Mouse (Mus musculus) stomach, embryonic 14.5 days (tissue): ENCODE data around the gene Themis2. TPM values are rescaled to one million over a fixed set of nuclear protein-coding genes. Genes with fewer than 3 reads are reported as not detected.

ENCODE experiments used
- ATAC-seq: fragments of 200-750 bp; cut with Nextera tagmentation; 2 replicates; pipeline ENCODE4 v1.8.0; 2017; ENCODE audit warnings: low read depth, moderate TSS enrichment; ENCODE audit not compliant: insufficient number of reproducible peaks, insufficient read depth, low FRiP score
- H3K27ac ChIP-seq: fragments of 300-500 bp; sonication (generic); 2 replicates; pipeline ENCODE4 v1.5.1; 2014; ENCODE audit warnings: mild to moderate bottlenecking, low read length, moderate library complexity, mixed read lengths
- H3K27me3 ChIP-seq: fragments of 300-500 bp; sonication (generic); 2 replicates; pipeline ENCODE4 v1.6.1; 2014; ENCODE audit warnings: low read length, control low read depth, mixed read lengths; ENCODE audit not compliant: control insufficient read depth, insufficient read depth
- H3K36me3 ChIP-seq: fragments of 300-500 bp; sonication (generic); 2 replicates; pipeline ENCODE4 v1.6.1; 2014; ENCODE audit warnings: mild to moderate bottlenecking, control low read depth, low read length, moderate library complexity, mixed read lengths; ENCODE audit not compliant: control insufficient read depth, insufficient read depth
- H3K4me1 ChIP-seq: fragments of 300-500 bp; sonication (generic); 2 replicates; pipeline ENCODE4 v1.6.1; 2014; ENCODE audit warnings: low read length, control low read depth, mixed read lengths; ENCODE audit not compliant: control insufficient read depth, insufficient read depth
- H3K4me2 ChIP-seq: fragments of 300-500 bp; sonication (generic); replicated peaks from 2 replicates; pipeline ENCODE4 v1.6.1; 2014; ENCODE audit warnings: low read depth, low read length, control low read depth
- H3K4me3 ChIP-seq: fragments of 300-500 bp; sonication (generic); 2 replicates; pipeline ENCODE4 v1.5.1; 2014; ENCODE audit warnings: low read depth, low read length, control low read depth
- H3K9ac ChIP-seq: fragments of 300-500 bp; sonication (generic); replicated peaks from 2 replicates; pipeline ENCODE4 v1.6.1; 2014; ENCODE audit warnings: low read depth, mild to moderate bottlenecking, control low read depth, low read length, moderate library complexity, mixed read lengths
- H3K9me3 ChIP-seq: fragments of 300-500 bp; sonication (generic); 2 replicates; pipeline ENCODE4 v1.6.1; 2016; ENCODE audit warnings: low read depth, low read length, control low read depth; ENCODE audit not compliant: control insufficient read depth
- WGBS: fragments of 180-500 bp; shearing (Covaris S2); extraction: QIAGEN DNeasy Blood & Tissue Kit; methylation state at CpG from one replicate; pipeline ENCODE4 v1.1.7; 2014; 5-methylcytosine and 5-hydroxymethylcytosine counted together
- polyA plus RNA-seq: library from polyadenylated mRNA; unstranded; fragments of >200 nt; fragmentation: Nextera tagmentation; extraction: Ambion mirVana; gene quantifications from 2 replicates; pipeline ENCODE4 v1.2.1, GENCODE M21; 2014

Themis2 gene
- polyA plus RNA-seq, 1 experiment from 2014 or later, result 1.1 TPM

- Histone ChIP-seq H3K4me3 (no peak overlapping the region), H3K9ac (no peak overlapping the region), H3K4me2 (no peak overlapping the region), H3K36me3 (no peaks in the 10 kb centered on the region), H3K27me3 (no peaks in the 10 kb centered on the region), H3K9me3 (no peaks in the 10 kb centered on the region), H3K4me1 (no peaks in the 10 kb centered on the region), H3K27ac (no peak overlapping the region)
- 61% methylated on average over 2 of the region's 2 CpGs for WGBS
- ATAC-seq, result no peak
Observed at GRCm38 (mm10) chr4:132816855-132817254, 20.7 kb upstream of the Themis2 start.

GRCm38 (mm10) chr4:132816404-132816803 lies 20.2 kb upstream of the Themis2 start:
- Histone ChIP-seq H3K4me1 (no peaks in the 10 kb centered on the region), H3K4me3 (no peak overlapping the region), H3K4me2 (no peak overlapping the region), H3K9ac (no peak overlapping the region), H3K9me3 (no peaks in the 10 kb centered on the region), H3K27me3 (no peaks in the 10 kb centered on the region), H3K27ac (no peak overlapping the region), H3K36me3 (no peaks in the 10 kb centered on the region)
- 83% methylated on average over 7 of the region's 7 CpGs for WGBS
- ATAC-seq, result no peak

- Histone ChIP-seq H3K4me3 (no peak overlapping the region), H3K9ac (no peak overlapping the region), H3K9me3 (peaks cover 8% of the 10 kb centered on the region; the same call in 1 of the 2 replicates), H3K27me3 (no peaks in the 10 kb centered on the region), H3K36me3 (no peaks in the 10 kb centered on the region), H3K27ac (no peak overlapping the region), H3K4me2 (no peak overlapping the region), H3K4me1 (0 out of 2 replicates have a peak, but pooled peaks cover 3% of the 10 kb centered on the region)
- whole genome bisulfite sequencing, result 75% methylated on average over 5 of the region's 5 CpGs
- ATAC-seq, result no peak
Observed at GRCm38 (mm10) chr4:132809621-132810020, 13.4 kb upstream of the Themis2 start.

GRCm38 (mm10) chr4:132807771-132808641 lies 11.8 kb upstream of the Themis2 start:
- H3K27me3 ChIP-seq, result no peaks in the 10 kb centered on the region
- H3K4me2 ChIP-seq, result no peak overlapping the region
- no peaks in the 10 kb centered on the region for H3K36me3 ChIP-seq
- peaks cover 8% of the 10 kb centered on the region; the same call in 1 of the 2 replicates for H3K9me3 ChIP-seq
- no peak overlapping the region for H3K4me3 ChIP-seq
- ATAC-seq, result peak; percentile 37; the same call in 1 of the 2 replicates
- peak overlapping the region; percentile 61; the same call in 1 of the 2 replicates for H3K27ac ChIP-seq
- H3K9ac ChIP-seq, result no peak overlapping the region
- 58% methylated on average over 5 of the region's 5 CpGs for WGBS
- 0 out of 2 replicates have a peak, but pooled peaks cover 3% of the 10 kb centered on the region for H3K4me1 ChIP-seq

GRCm38 (mm10) chr4:132806620-132807191 lies 10.5 kb upstream of the Themis2 start:
- no peaks in the 10 kb centered on the region for H3K27me3 ChIP-seq
- no peak overlapping the region for H3K9ac ChIP-seq
- no peak overlapping the region for H3K4me2 ChIP-seq
- H3K9me3 ChIP-seq, result peaks cover 8% of the 10 kb centered on the region; the same call in 1 of the 2 replicates
- WGBS, result 78% methylated on average over 7 of the region's 7 CpGs
- H3K4me3 ChIP-seq, result no peak overlapping the region
- H3K4me1 ChIP-seq, result 0 out of 2 replicates have a peak, but pooled peaks cover 3% of the 10 kb centered on the region
- no peak for ATAC-seq
- no peak overlapping the region for H3K27ac ChIP-seq
- H3K36me3 ChIP-seq, result no peaks in the 10 kb centered on the region

GRCm38 (mm10) chr4:132805599-132806197 lies 9.5 kb upstream of the Themis2 start:
- Histone ChIP-seq H3K36me3 (no peaks in the 10 kb centered on the region), H3K4me3 (no peak overlapping the region), H3K4me2 (no peak overlapping the region), H3K27ac (no peak overlapping the region), H3K27me3 (no peaks in the 10 kb centered on the region), H3K9me3 (peaks cover 4% of the 10 kb centered on the region; the same call in 1 of the 2 replicates), H3K4me1 (0 out of 2 replicates have a peak, but pooled peaks cover 3% of the 10 kb centered on the region), H3K9ac (no peak overlapping the region)
- WGBS, result 76% methylated on average over 12 of the region's 12 CpGs
- no peak for ATAC-seq

GRCm38 (mm10) chr4:132805146-132805545 lies 9.0 kb upstream of the Themis2 start:
- Histone ChIP-seq H3K27ac (no peak overlapping the region), H3K4me1 (0 out of 2 replicates have a peak, but pooled peaks cover 3% of the 10 kb centered on the region), H3K27me3 (no peaks in the 10 kb centered on the region), H3K9ac (no peak overlapping the region), H3K9me3 (no peaks in the 10 kb centered on the region), H3K4me2 (no peak overlapping the region), H3K36me3 (no peaks in the 10 kb centered on the region), H3K4me3 (no peak overlapping the region)
- no peak for ATAC-seq
- 73% methylated on average over 5 of the region's 5 CpGs for WGBS

GRCm38 (mm10) chr4:132804331-132804730 lies 8.1 kb upstream of the Themis2 start:
- H3K36me3 ChIP-seq, result no peaks in the 10 kb centered on the region
- ATAC-seq, result no peak
- no peaks in the 10 kb centered on the region for H3K27me3 ChIP-seq
- no peak overlapping the region for H3K4me3 ChIP-seq
- H3K9ac ChIP-seq, result no peak overlapping the region
- H3K9me3 ChIP-seq, result no peaks in the 10 kb centered on the region
- no peak overlapping the region for H3K27ac ChIP-seq
- 85% methylated on average over 6 of the region's 6 CpGs for WGBS
- H3K4me2 ChIP-seq, result no peak overlapping the region
- H3K4me1 ChIP-seq, result 0 out of 2 replicates have a peak, but pooled peaks cover 1% of the 10 kb centered on the region
